Mouse (Mus musculus) c-Kit-positive CD71-positive TER-119-negative erythroid progenitor cells, embryonic 14.5 days (primary cell): ENCODE results near the gene Cabp4.
"Not testable (repeated sequence)": the region's sequence is repeated elsewhere in the genome, so short reads cannot be mapped to it uniquely, and the experiment has no call there.

Experiments used
- DNase-seq: peaks from one replicate; pipeline ENCODE4 v3.0.0-alpha.2; 2013; ENCODE audit warnings: low read depth

Cabp4 gene

DNA sequence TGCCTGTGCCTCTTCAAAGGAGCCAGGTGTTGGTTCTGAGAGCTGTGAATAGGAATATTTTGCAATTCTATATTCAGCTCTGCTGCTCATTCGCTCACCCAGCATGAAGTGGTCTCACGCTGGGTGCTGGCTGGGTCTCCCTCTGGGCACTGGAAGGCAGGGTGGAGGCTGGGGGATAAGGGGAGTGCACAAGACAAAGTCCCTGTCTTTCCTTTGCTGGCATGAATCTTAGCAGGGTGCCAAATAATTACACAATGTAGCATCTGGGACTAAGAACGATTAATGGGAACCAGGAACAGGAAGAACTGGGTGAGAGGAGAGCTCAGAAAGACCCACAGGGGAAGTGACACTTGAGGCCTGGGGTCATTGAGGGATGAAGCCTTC lies 3.2 kb upstream of the Cabp4 start:
- no peak for DNase-seq

DNA sequence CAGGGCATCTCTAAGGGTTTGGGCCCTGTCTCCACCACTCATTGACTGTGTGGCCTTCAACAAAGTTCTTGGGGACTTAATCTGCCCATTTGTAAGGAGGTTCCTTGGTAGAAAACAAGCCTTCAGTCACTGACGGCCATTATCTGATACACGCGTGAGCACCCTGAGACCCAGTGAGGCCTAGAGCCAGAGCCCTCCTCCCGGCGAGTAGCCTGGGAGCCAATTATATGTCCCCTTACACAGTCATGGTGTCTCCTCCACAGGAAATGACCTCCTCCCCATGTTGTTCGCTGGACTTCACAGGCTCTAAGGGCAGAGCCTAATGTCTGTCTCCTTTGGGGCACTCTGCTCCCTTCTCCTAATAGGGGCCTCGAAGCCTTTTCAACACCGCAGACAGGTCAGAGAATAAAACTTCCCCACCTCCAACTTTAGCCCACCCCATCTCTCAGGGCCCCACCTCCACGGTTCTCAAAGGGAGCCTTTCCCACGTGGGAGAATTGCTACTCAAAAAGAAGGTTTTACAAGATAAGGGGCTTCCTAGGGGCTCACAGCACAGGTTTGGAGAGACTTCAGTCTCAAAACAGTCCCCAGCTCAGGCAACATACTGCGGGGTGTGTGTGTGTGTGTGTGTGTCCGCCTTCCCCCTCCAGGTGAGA lies 2.7 kb upstream of the Cabp4 start:
- DNase-seq: no peak

DNA sequence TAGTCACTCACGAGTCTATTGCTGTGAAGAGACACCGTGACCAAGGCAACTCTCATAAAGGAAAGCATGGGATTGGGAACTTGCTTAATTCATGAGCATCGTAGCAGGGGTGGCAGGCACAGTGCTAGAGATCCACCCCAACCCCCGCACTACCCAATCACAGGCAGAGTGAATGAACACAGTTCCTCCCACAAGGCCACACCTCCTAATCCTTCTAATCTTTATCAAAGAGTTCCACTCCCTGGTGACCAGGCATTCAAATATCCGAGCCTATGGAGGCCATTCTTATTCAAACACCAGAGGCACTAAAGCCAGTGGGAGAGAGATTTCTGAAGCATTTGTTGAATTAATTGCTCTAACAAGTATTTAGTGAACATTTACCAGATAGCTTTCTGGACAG lies 2.1 kb upstream of the Cabp4 start:
- DNase-seq: no peak

DNA sequence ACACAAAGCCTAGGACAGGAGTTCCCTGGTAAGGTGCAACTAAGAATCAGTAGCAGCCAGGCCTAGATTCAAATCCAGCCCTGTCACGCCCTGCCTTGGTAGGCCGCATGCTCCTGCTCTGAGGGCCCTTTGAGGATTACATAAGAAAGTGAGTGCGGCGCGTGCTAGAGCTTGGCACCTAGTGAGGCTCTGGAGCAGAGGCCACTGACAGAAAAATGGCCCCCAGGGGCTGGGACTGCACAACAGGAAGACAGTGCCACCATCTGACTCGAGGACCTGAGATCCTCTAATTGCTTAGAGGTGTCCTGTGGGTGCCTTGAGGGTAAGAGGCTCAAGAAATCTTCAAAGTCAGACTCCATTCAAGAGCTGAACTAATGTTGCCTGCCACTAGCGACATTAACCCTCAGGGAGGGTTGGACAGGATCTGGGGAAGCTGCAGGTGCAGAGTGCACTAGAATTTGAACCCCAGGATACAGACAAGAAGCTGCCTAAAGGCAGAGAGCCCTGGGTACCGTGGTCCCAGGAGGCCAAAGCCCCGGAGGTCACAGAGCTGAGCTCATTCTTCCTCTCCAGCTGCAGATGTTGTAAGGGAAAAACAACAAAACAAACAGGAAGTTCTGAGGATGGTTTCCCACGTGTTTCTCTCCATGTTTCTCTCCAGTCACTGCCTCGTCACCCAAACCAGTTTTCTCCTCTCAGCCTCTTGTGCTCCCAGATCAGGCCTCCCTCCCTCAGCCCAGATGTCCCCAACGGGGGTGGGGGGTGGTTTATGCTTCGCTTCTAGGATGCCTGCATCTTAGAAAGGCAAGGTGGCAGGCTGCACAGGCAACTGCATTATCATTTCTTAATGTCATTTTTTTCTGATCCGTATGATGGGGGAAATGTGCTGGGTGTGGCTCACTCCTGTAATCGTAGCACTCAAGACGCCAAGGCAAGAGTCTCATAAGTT lies 991 bp upstream of the Cabp4 start:
- DNase-seq: no peak

DNA sequence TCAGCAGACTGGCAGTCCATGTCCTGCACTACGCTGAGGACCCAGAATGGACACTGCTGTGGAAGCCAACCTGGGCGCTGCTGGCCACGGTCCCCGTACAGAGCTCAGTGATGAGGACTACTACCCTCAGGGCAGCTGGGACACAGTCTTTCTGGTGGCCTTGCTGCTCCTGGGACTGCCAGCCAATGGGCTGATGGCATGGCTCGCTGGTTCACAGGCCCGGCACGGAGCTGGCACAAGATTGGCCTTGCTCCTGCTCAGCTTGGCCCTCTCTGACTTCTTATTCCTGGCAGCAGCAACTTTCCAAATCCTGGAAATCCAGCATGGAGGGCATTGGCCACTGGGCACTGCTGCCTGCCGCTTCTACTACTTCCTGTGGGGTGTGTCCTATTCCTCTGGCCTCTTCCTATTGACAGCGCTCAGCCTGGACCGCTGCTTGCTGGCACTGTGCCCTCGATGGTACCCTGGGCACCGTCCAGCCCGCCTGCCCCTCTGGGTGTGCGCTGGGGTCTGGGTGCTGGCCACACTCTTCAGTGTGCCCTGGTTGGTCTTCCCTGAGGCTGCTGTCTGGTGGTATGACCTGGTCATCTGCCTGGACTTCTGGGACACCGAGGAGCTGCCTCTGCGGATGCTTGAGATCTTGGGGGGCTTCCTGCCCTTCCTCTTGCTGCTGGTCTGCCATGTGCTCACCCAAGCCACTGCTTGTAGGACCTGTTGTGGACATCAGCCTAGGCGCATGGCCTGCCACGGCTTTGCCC lies 1.2 kb downstream of the Cabp4 start:
- no peak for DNase-seq

- no peak for DNase-seq
These were observed 3.7 kb downstream of the Cabp4 start for GRCm38 (mm10) chr19:4140147-4140546.

DNA sequence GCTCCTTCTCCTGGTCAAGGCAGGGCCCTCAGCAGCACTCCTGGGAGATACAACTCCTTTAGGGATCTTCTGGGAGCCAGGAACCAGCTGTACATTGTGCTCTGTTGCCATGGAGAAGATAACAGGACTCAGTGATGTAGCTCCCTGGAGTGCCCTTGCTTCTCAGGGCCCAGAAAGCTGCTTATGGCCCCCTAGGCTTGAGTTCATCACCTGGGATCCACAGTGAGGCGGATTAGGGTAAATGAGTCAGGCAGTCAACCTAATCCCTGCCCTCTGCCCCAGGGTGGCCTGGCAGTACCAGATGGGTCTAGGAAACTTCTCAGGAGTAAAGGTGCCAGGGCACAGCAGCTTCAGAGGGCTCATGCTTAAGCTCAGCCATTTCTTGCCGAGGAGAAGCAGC lies 4.4 kb downstream of the Cabp4 start, which contains the start of gene Gpr152:
Gpr152 (plus strand) TSS at position 342 of the 400 bp plus-strand sequence.
- DNase-seq: no peak

DNA sequence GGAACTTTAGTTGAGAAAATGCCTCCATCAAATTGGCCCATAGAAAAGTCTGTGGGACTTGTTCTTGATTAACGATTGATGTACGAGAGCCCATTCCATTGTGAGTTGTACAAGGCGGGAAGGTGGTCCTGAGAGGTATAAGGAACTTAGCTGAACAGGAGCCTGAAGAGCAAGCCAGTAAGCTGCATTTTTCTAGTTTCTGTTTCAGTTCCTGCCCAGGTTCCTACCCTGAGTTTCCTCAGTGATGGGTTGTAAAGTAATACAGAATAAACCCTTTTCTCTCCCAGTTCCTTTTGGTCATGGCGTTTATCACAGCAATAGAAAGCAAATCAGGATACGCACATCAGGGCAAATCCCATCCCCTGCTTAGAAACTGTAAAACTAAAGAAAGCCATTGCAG lies 5.9 kb downstream of the Cabp4 start:
- no peak for DNase-seq

- no peak for DNase-seq
These were observed 7.4 kb downstream of the Cabp4 start for GRCm38 (mm10) chr19:4136463-4136862.

- DNase-seq: not testable (repeated sequence)
These were observed 7.9 kb downstream of the Cabp4 start for GRCm38 (mm10) chr19:4135963-4136345.

GRCm38 (mm10) chr19:4135229-4135962 lies 8.4 kb downstream of the Cabp4 start:
- DNase-seq: not testable (repeated sequence)

DNA sequence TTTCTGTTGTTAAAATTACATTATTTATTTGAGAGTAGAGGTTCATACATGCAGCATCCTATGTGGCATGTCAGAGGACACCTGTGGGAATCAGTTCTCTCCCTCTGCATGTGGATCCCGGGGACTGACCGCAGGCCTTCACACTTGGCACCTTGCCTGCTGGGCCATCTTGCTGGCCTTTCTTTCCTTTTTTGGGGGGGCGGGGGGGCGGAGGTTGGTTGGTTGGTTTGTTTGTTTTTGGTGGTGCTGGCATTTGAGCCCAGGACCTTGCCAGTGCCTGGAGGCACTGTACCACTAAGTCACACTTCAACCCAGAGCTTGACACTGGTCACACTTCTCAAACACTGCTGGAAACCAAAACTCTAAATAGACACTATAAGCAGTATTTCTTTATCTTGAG lies 9.5 kb downstream of the Cabp4 start:
- no peak for DNase-seq

- DNase-seq: no peak
These were observed 12.1 kb downstream of the Cabp4 start for GRCm38 (mm10) chr19:4131768-4132167.

DNA sequence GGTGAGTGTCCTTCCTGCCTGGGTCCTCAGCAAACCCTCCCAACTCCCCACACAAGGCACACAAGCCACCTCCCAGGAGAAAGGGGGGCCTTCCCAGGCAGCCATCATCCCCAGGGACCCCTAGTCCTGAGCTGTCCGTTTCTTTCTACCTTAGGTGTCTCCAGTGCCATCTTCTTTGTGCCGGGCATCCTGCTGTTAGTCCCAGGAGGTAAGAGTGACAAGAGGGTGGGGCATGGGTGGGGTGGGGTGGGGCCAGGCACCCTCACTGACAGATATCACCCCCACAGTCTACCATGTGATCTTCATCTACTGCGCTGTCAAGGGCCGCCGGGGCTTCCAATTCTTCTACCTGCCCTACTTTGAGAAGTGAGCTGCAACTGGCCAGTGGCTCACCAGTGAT lies 12.8 kb downstream of the Cabp4 start:
- DNase-seq: peak; percentile 55

GRCm38 (mm10) chr19:4130106-4130505 lies 13.7 kb downstream of the Cabp4 start:
- DNase-seq: no peak

DNA sequence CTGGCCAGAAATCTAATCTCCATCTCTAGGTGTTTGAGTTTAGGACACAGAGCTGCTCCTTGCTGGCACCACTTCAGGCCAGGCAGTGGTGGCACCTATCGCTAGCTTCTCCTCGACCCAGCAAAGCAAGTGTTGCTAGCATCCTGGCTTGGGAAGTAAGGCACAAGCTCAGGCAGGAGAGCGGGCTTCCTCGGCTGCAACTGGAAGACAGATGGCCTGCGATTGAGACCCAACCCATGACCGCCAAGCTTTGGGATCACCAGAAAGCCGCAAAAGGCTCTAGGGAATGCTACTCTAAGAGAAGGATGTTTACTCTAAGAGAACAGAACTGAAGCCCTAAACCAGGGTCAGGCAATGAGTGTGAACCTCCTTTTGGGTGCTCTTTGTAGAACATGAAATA lies 14.4 kb downstream of the Cabp4 start:
- DNase-seq: no peak

DNA sequence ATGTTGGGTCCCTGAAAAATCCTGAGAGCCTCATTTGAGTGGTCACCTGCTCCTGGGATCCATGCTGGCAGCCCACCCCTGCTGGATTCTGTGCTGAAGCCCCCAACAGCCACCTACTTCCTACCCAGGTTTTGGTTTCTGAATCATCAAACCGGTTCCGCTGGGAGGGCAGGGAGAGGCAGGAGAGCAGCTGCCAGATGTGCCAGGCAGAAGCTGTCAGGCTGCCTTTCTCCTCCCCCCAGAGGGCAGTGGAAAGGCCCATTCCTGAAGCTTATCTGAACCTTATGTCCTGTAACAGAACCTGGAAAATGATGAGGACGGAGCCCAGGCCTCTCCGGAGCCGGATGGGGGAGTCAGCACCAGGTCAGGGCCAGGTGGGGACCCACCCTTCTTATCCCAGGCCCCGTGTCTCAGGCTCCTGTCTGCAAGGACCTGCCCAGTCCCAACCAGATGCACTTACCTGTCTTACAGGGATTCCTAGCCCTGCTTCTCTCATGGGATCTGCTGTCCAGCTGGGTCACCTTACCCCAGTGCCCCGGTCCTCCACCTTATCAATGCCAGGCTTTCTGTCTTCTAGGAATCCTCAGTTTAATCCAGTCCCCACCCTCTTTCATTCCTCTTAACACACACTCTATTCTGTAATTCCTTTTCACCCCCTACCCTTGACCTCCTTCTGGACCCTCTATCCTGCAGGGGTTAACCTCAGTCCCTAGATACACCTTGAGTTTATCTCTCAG lies 16.9 kb downstream of the Cabp4 start:
- no peak for DNase-seq

- DNase-seq: peak; percentile 93
These were observed 17.8 kb downstream of the Cabp4 start, which contains the start of gene Aip for GRCm38 (mm10) chr19:4125741-4126696. Aip (minus strand) TSS chr19:4125858.

DNA sequence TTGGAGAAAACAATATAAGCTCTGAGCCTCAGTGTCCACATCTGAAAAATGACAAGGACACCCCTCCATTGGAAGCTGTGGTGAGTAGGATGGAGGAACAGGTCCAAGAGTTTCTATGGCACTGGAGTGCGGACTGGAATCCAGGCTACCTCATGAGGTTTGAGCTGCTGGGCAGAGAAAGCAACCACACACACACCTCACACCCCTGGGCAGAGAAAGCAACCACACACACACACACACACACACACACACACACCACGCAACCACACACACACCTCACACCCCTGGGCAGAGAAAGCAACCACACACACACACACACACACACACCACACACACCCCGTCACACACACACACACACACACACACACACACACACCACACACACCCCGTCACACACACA lies 18.6 kb downstream of the Cabp4 start:
- DNase-seq: not testable (repeated sequence)

DNA sequence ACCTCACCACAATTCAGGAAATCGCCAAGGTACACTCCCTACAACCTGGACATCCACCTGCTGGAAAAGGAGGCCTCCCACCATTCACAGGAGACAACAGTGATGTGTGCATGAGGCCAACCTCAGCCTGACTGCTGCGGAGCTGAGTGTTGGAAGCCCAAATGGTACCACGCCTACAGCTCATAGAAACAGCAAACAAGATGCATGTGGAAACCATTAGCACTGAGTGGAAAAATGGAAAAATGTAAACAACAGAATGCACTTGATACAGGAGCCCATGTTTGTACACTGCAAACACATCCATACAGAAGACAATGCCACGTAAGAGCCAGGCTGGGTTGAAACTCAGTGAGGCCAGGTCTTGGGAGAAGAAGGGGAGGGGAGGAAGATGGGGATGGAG lies 19.4 kb downstream of the Cabp4 start:
- no peak for DNase-seq
